Mouse (Mus musculus) kidney, postnatal 14 days (tissue): ENCODE data around the gene Fbxw7.
"Not testable (repeated sequence)": the region's sequence is repeated elsewhere in the genome, so short reads cannot be mapped to it uniquely, and the experiment has no call there.

Experiments used
- DNase-seq: peaks from one replicate; pipeline ENCODE4 v3.0.0; 2022; ENCODE audit warnings: mixed read lengths

Fbxw7 gene

GRCm38 (mm10) chr3:84827617-84828016 is 12.5 kb downstream of the Fbxw7 start:
- DNase-seq: no peak

GRCm38 (mm10) chr3:84829366-84829765 is 14.3 kb downstream of the Fbxw7 start:
- DNase-seq: no peak

GRCm38 (mm10) chr3:84836029-84836428 is 21.0 kb downstream of the Fbxw7 start:
- no peak for DNase-seq

DNA sequence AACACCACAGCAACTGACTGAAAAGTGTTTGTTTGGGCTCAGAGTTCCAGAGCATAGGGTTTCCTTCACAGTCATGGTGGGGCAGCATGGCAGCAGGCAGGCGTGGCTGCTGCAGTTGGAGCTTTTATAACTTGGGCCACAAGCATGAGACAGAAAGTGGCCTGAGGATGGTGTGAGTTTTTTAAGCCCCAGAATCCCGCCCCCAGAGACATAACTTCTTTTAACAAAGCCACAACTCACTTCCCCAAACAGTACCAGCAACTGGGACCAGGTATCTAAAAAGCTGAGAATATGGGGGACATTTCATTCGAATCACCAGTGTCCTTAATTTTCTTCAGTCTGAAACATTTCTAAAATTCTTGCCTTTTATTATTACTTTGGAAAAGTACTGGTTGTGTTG is 22.9 kb downstream of the Fbxw7 start:
- no peak for DNase-seq

GRCm38 (mm10) chr3:84839499-84839898 is 24.4 kb downstream of the Fbxw7 start:
- DNase-seq: no peak

DNA sequence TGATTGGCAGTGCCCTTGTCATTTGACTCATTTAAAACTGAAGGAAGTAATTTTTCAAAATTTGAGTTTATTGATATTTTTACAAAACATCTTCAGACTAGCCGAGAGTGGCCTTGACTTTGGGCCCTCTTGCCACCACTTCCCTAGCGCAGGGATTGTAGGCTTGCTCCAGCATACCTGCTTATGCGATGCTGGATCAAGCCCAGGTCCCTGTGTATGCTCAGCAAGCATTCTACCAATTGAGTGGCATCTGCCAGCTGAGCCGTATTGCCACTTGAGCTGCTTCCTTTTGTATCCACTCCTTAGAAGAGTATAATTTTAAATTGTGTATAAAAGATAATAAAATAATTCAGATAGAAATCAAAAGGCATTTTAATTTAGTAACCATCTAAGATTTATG is 26.2 kb downstream of the Fbxw7 start:
- no peak for DNase-seq

DNA sequence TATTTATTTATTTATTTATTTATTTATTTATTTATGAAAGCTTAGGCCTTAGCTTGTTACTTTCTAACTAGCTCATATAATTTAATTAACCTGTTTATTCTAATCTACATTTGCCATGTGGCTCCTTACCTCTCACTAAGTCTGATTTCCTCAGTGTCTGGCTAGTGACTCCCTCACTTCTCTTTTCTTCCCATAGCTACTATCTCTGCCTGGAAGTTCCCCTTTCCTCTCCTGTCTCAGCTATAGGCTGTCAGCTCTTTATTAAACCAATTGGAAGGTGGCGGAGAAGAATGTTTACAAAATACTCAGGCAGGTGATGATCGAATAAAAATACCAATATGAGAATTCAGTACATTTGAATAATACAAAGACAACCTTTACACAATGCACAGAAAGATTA is 27.7 kb downstream of the Fbxw7 start:
- no peak for DNase-seq

DNA sequence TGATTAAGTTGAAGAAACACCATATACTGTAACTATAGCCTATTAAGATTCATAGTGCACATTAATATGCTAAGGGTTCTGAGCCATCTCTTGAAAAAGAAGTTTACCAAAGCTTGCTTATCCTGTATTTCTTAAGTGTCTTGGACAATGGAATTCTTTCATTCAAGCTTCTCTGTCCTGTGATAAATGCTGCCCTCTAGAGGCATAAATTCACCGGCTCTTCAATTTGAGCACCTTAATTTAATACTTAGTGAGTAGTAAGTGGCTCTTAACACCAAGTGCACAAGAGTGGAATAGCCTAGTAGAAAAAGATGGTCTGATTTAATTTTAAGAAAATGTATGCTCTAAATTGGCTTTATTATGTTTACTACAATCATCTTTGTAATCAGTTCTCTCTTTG is 28.5 kb downstream of the Fbxw7 start:
- DNase-seq: peak; percentile 78

- DNase-seq: peak; percentile 36
Observed at GRCm38 (mm10) chr3:84848798-84849197, 33.7 kb downstream of the Fbxw7 start.

DNA sequence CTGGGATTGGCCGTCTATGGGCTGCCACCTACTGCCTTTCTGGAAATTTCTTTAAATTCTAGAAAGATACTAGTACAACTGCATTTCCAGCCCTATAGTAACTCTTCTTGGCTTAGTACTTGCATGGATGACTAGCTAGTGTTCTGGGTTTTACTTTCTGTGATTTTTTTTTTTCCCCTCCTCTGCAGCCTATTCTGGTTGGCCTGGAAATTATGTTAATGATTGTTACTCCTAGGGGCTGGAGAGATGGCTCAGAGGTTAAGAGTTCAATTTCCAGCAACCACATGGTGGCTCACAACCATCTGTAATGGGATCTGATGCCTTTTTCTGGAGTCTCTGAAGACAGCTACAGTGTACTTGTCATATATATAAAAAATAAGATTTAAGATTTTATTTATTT is 35.4 kb downstream of the Fbxw7 start:
- DNase-seq: no peak

DNA sequence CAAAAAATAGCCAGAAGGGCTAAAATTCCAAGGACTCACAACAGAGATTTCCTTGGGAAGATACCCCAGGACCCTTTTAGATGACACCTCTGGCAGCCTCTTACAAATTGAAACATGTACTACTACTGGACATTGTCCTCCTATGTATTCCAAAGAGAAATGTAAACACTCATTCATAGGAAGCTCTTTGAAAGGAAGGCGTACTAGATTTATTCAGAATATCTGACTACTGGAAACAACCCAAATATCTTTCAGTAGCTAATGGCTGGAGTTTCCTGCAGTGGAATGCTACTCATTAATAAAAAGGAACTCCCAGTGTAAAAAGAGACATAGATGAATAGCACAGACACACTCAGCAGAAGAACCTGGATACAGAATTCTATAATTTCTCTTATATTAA is 36.7 kb downstream of the Fbxw7 start:
- DNase-seq: no peak

- DNase-seq: peak; percentile 67
Observed at GRCm38 (mm10) chr3:84852877-84853276, 37.8 kb downstream of the Fbxw7 start.

- no peak for DNase-seq
Observed at GRCm38 (mm10) chr3:84854440-84854839, 39.4 kb downstream of the Fbxw7 start.

- DNase-seq: no peak
Observed at GRCm38 (mm10) chr3:84860669-84861068, 45.6 kb downstream of the Fbxw7 start.

GRCm38 (mm10) chr3:84861817-84862216 is 46.7 kb downstream of the Fbxw7 start:
- DNase-seq: not testable (repeated sequence)

DNA sequence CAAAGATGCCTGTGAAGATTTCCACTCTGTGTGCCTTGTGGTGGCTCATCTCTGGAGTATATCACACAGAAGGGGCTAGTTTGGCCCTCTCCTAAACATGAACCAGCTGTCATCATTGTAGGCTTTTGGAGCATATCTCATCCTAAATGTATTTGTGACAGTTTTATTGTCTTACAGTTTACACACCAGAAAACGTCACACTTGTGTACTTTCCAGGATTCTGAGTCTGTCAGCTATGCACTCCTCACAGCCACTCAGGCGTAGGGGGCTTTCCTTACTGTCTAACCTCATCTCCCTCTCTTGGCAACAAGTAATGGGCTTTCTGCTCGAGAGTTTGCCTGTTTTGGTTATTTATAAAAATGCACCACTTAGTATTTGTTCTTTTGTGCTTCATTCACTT is 50.6 kb downstream of the Fbxw7 start:
- peak; percentile 24 for DNase-seq

DNA sequence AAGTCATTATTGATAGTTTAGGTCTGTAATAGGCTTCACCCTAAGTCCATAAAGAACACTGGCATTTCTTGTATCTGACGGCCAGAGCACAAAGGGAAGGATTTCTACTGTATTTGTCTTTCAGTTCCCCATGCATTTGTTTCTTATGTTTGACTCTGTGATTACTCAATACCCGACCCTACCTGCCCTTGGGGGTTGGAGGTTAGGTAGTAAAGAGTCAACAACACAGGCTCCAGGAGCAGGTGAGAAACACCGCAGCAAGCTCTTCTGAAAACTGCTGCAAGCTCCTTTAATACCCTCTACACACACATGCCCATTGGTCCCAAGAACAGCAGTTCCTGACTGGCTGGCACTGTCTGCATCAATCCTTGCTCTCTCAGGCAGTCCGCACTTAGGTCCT is 51.8 kb downstream of the Fbxw7 start:
- no peak for DNase-seq

DNA sequence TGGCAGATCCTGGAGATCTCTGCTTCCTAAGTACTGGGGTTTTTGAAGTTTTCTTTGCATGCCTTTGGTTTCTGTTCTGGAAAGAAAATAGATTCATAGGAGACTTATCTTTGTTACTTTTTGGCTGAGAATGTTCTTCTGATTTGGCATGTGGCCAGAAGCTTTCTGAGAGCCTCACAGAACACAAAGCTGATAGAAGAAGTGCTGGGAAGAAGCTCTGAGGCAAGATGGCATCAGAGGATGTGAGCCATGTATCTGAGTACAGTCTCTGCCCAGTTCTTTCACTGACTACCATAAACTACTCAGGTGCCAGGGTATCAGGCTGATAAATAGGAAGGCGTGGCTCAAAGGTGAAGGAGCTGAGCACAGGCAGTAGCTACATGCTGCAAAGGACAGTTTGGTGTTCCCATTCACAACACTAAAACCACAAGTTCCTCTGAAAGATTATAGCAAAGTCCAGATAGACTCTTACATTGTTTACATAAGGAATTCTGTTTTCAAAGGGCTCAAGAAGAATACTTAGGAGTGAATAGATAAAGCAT is 52.4 kb downstream of the Fbxw7 start:
- DNase-seq: no peak

GRCm38 (mm10) chr3:84867991-84868390 is 52.9 kb downstream of the Fbxw7 start:
- DNase-seq: no peak

DNA sequence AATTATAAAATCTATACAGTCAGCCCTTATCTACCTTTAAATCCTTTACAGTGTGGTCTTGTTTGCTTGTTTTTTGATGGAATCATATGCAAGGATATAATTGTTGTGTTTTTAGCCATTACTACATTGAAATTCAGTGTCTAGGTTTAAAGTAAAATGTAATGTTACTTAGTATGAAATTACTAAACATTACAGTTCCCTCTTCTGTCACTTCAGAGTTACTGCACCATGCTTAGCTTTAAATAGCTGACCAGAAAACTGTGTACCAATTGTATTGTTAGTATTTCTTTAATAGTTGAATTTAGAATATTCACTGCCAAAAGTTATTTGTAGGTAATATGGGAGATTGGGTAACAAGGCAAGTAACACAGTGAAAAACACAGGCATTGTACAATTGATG is 55.1 kb downstream of the Fbxw7 start:
- DNase-seq: no peak

DNA sequence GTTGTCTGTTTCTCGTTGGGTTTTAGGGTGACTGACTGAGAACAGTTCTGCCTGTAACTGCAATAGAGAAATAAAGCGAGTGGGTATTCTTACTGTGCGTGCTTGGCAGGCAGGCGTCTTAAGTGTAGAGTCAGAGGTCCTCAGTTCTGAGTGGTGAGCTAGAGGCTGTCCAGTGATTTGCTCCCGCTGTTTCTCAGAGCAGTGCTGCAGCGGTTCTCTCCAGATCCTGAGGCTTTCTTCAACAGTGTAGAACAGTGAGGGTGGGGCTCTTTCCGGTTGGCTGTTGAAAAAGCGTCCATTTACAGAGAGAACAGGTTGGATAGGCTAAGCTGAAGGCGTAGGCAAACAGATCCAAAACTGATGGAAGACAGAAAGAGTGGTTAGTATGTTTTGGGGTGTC is 60.2 kb downstream of the Fbxw7 start:
- no peak for DNase-seq

- DNase-seq: no peak
Observed at GRCm38 (mm10) chr3:84876211-84876610, 61.1 kb downstream of the Fbxw7 start.

- no peak for DNase-seq
Observed at GRCm38 (mm10) chr3:84883817-84884483, 68.9 kb downstream of the Fbxw7 start.

DNA sequence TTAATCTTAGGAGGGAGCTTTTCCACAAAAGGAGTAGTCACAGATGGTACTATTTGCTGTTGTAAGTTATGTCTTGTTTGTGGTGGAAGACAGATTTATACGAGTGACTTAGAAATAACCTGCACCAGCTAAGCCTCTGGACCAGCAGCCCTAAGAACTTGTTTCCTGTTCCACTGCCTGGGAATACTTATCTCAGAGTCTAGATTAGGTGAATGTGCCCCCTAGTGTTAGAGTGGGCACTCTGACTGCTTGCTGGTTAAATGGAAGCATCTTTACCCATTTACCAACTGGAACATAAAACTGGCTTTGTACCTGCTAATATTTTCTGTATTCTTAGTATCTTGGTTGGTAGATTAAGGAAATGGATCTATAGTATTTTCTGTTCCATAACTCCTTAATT is 74.6 kb downstream of the Fbxw7 start:
- peak; percentile 24 for DNase-seq

DNA sequence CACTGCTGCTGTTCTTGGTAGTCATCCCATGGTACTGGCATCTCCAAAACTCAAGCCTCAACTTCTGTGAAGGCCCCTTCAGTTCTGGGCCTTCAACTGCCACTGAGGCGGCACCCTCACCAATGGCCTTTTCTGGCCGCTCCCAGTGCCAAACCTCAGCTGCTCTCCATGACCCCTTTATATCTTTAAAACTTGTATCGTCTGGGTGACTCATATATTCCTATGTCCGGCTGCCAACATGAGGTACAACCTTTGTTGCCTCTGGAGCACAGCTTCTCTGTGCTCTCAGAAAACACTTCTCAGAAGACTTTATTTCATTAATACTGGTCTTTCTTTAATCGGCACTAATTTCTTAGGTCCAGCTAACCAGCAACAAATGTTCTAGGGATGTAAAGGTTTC is 75.9 kb downstream of the Fbxw7 start:
- DNase-seq: no peak
